Comparison of ENCODE assay signal across 13 mouse cellular contexts in genomic region chr3:34444802-34445201, GRCm38 (mm10).
DNase-seq lines count a peak whose midpoint lies in the region; ATAC-seq and TF ChIP-seq lines count a peak whose summit lies in the region.
"Had no signal": no experiment of that assay in that cellular context is flagged by ENCODE, and none has a peak within 500 bp of the region (broad histone marks: within the 10 kb centered on the region; RNA-seq: fewer than 3 reads in every experiment).

No protein-coding gene starts in this region.

- H3K4me3 ChIP-seq in cortical plate, adult 2 months (ENCODE audit: insufficient read depth, low read length): no peak overlapping the region
- no peak overlapping the region for H3K4me3 ChIP-seq in hindbrain, embryonic 13.5 days
- H3K4me3 ChIP-seq in midbrain, embryonic 15.5 days: no peak overlapping the region
- H3K4me3 ChIP-seq in kidney, embryonic 15.5 days (replicated peaks): no peak overlapping the region
- H3K4me3 ChIP-seq: embryonic facial prominence, embryonic 10.5 days; heart, embryonic 12.5 days; lung, embryonic 15.5 days had no signal

- 0 out of 2 replicates have a peak, but pooled peaks cover 17% of the 10 kb centered on the region for H3K27me3 ChIP-seq in hindbrain, embryonic 13.5 days
- H3K27me3 ChIP-seq in midbrain, embryonic 15.5 days (replicated peaks): no peaks in the 10 kb centered on the region
- H3K27me3 ChIP-seq in kidney, embryonic 15.5 days: no peaks in the 10 kb centered on the region
- H3K27me3 ChIP-seq: heart, embryonic 12.5 days; lung, embryonic 15.5 days had no signal

- H3K4me2 ChIP-seq in hindbrain, embryonic 13.5 days: no peak overlapping the region
- no peak overlapping the region for H3K4me2 ChIP-seq in midbrain, embryonic 15.5 days
- H3K4me2 ChIP-seq in kidney, embryonic 15.5 days: no peak overlapping the region
- H3K4me2 ChIP-seq: heart, embryonic 12.5 days had no signal

- no peaks in the 10 kb centered on the region for H3K36me3 ChIP-seq in hindbrain, embryonic 13.5 days
- no peaks in the 10 kb centered on the region for H3K36me3 ChIP-seq in midbrain, embryonic 15.5 days (replicated peaks)
- H3K36me3 ChIP-seq in kidney, embryonic 15.5 days: no peaks in the 10 kb centered on the region
- H3K36me3 ChIP-seq: embryonic facial prominence, embryonic 10.5 days; heart, embryonic 12.5 days; lung, embryonic 15.5 days had no signal

- H3K27ac ChIP-seq in cortical plate, adult 2 months (ENCODE audit: insufficient read depth, low read length): peak overlapping the region; percentile 94
- H3K27ac ChIP-seq in hindbrain, embryonic 13.5 days: peak overlapping the region; percentile 64; the same call in 1 of the 2 replicates
- peak overlapping the region; percentile 48; the same call in 1 of the 2 replicates for H3K27ac ChIP-seq in midbrain, embryonic 15.5 days
- H3K27ac ChIP-seq in kidney, embryonic 15.5 days: no peak overlapping the region
- H3K27ac ChIP-seq: lung, embryonic 15.5 days had no signal

- peaks cover 3% of the 10 kb centered on the region for H3K9me3 ChIP-seq in hindbrain, embryonic 13.5 days
- H3K9me3 ChIP-seq in midbrain, embryonic 15.5 days: no peaks in the 10 kb centered on the region
- no peaks in the 10 kb centered on the region for H3K9me3 ChIP-seq in kidney, embryonic 15.5 days (replicated peaks)
- H3K9me3 ChIP-seq: lung, embryonic 15.5 days had no signal

- no peak for TF ChIP-seq CTCF in cortical plate, adult 2 months (IDR thresholded peaks at IDR 0.05; ENCODE audit: extremely low read depth, insufficient read depth, low read length)

- DNase-seq in embryo, embryonic 10.5 days (ENCODE audit: low spot score): peak; percentile 33
- DNase-seq in embryo, embryonic 11 days: no peak
- DNase-seq in kidney, adult 8-10 months: no peak
- DNase-seq in thymus, postnatal 4 days: no peak
- DNase-seq: heart, postnatal 4 days; kidney, adult 18-20 months had no signal

- no peak overlapping the region for H3K9ac ChIP-seq in hindbrain, embryonic 13.5 days
- no peak overlapping the region for H3K9ac ChIP-seq in midbrain, embryonic 15.5 days
- no peak overlapping the region for H3K9ac ChIP-seq in kidney, embryonic 15.5 days
- H3K9ac ChIP-seq: heart, embryonic 12.5 days; lung, embryonic 15.5 days had no signal

- ATAC-seq in hindbrain, embryonic 13.5 days (ENCODE audit: low FRiP score): no peak
- no peak for ATAC-seq in midbrain, embryonic 15.5 days (replicated peaks)
- no peak for ATAC-seq in kidney, embryonic 15.5 days (replicated peaks; ENCODE audit: low FRiP score)

- no peak for TF ChIP-seq POLR2A in cortical plate, adult 2 months (IDR thresholded peaks at IDR 0.05; ENCODE audit: extremely low read depth, insufficient read depth, low read length)

- 0 out of 2 replicates have a peak, but pooled peaks cover 1% of the 10 kb centered on the region for H3K4me1 ChIP-seq in cortical plate, adult 2 months (ENCODE audit: control insufficient read depth, insufficient read depth, low read length)
- H3K4me1 ChIP-seq in hindbrain, embryonic 13.5 days (replicated peaks): peaks cover 31% of the 10 kb centered on the region
- peaks cover 16% of the 10 kb centered on the region for H3K4me1 ChIP-seq in midbrain, embryonic 15.5 days
- H3K4me1 ChIP-seq in kidney, embryonic 15.5 days: peaks cover 8% of the 10 kb centered on the region
- H3K4me1 ChIP-seq: heart, embryonic 12.5 days had no signal

- 31% methylated on average over 5 of the region's 5 CpGs for WGBS in hindbrain, embryonic 13.5 days
- WGBS in midbrain, embryonic 15.5 days: 33% methylated on average over 5 of the region's 5 CpGs
- 64% methylated on average over 5 of the region's 5 CpGs for WGBS in kidney, embryonic 15.5 days
